Mouse (Mus musculus): ENCODE results near the gene Katnbl1.

GRCm38 (mm10) chr2:112433359-112433758 lies 54.3 kb downstream of the Katnbl1 start:
- TF ChIP-seq TAL1 (IDR thresholded peaks at IDR 0.05; ENCODE audit: low read length) (no peak), GATA1 (IDR thresholded peaks at IDR 0.05; ENCODE audit: low read length) (no peak)

Measured in erythroblast, embryonic 14.5 days (primary cell).